Mouse (Mus musculus): ENCODE measurements around the gene Gm10912.
"Not testable (repeated sequence)": the region's sequence is repeated elsewhere in the genome, so short reads cannot be mapped to it uniquely, and the experiment has no call there.

Gene Gm10912

DNA sequence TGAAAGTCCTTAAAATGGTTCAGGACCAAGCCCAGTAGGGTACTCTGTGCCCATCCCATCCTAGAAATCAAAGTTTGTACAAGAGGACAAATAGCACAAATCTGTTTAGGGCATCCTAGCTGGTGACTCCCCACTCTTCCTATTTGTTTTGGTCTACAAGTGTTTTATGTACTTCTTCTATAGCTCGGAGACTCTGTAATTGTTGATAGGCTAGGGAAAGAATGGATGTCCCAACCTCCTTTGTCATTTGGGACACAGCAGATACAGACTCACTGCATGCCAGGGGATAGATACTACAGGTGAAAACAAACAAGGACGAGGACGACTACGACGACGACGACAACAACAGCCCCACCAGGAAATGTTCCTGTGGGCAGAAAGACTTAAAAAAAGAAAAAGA lies 2.8 kb downstream of the Gm10912 start, which contains the start of gene Gm10799:
TSS of gene Gm10799 (minus strand) at position 101 of the 400 bp plus-strand sequence.
- not testable (repeated sequence) for DNase-seq (ENCODE audit: low read depth)

DNA sequence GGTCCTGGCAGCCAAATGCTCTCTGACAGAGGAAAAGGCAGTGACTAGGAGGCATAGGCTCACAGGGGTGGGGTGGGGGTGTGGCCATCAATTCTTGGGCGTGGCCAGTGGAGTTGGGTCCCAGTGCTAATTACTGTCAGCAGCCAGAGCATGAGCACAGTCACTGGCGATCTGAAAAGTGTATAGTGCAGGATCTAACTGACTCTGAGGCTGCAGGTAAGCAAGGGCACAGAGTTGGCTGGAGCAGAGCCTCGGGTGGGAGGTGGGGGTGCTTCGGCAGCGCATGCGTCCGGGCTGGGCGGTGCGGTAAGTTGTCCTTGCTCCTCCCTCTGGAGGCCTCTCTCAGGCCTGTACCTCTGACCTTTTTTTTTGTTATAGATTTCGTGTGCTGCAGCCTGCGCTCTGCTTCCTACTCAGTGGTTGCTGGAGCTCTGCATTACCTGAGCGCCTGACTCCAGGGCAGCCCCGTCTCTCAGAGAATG lies 4.1 kb downstream of the Gm10912 start, which contains the start of gene Cd59b:
TSS of gene Cd59b (plus strand) at position 146 of the 482 bp plus-strand sequence.
- DNase-seq (ENCODE audit: low read depth) = peak; percentile 53

DNA sequence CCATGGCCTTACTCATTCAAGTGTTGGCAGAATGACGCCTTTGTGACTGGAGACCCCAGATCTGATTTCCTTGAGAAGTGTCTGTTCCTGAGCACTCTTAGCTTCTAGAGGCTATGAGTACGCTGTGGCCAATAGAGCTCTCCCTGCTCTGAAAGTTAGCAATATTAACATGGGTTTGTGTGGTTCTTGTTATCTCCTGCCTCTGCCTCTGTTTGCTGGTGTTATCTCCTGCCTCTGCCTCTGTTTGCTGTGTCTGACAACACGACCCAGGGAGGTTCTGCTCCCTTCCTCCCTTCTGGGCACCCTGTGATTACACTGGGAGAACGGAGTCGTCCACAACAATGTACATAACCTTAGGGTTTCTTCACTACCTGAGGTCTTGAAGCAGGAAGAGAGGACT lies 12.7 kb downstream of the Gm10912 start:
- not testable (repeated sequence) for DNase-seq (ENCODE audit: low read depth)

DNA sequence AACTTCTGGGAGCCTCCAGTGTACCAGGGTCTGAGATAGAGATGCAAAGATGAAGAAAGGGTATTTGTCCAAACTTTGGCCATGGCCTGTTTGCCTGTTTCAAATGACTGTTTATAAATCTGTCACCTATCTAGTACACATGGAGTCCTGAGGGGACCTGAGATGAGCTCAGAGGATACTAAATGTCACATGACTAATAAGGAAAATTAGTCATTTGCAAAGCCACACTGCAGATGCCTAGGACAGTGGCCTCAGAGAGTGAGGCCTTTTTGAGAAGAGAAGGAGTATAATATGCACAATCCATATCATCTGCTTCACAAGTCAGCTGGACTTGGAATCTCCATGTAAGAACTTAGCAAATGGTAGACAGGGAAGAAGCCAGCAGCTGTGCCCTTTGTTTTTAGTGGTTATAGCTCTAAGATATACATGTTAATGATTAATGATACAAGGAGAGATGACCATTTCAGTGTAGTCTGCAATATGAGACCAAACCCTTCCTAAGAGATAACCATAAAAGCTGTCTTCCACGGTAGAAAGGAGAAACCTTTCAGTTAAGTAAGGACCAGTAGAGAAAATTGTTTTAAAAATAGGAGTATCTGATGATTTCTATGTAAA lies 15.9 kb downstream of the Gm10912 start:
- not testable (repeated sequence) for DNase-seq (ENCODE audit: low read depth)

DNA sequence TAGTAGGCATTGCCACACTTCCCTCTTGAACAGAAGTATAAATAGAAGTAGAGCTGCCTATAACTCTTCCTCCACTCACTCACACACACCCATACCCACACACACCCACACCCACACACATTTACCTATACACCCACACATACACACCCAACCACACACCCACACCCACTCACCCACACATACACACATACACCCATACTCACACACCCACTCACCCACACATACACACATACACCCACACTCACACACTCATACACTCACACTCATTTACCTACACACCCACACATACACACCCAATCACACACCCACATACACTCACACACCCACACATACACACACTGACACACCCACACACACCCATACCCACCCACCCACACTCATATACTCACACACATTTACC lies 16.8 kb downstream of the Gm10912 start:
- no peak for DNase-seq (ENCODE audit: low read depth)

DNA sequence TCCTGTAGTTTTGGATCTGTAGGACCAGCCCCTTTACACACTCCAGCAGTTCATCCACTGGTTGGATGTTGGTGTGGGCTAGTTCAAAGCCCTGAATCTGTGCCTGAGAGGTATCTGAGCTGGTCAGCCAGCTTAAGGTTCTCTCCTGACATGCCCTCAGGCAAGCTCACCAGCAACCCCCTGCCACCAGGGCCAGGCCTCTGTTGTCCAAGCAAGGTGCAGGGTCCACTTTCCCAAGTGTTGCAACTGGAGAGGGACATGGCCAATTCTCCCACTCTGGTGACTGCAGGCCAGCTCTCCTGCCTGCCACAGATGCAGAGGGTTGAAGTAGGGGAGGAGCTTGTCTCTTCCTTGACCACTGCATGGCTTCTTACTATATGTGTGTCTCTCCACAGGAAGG lies 18.4 kb downstream of the Gm10912 start:
- not testable (repeated sequence) for DNase-seq (ENCODE audit: low read depth)

DNA sequence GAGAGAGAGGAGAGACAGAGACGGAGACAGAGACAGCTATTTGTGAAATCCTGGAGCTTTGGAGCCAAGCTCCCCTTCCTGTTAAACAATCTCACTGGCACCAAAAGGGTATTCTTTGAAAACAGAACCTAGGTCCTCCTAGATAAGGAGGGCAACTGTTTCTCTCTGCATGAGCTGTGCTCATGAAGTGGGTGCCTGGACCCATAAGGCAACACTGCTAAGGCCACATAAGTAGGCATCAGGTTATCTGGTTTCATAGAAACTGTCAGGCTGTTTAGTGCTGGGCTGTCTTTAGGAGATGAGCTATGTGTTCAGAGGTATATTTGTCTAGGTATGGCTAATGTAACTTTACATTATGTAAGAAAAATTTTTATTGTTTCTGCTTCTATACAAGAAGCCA lies 21.9 kb downstream of the Gm10912 start:
- not testable (repeated sequence) for DNase-seq (ENCODE audit: low read depth)

DNA sequence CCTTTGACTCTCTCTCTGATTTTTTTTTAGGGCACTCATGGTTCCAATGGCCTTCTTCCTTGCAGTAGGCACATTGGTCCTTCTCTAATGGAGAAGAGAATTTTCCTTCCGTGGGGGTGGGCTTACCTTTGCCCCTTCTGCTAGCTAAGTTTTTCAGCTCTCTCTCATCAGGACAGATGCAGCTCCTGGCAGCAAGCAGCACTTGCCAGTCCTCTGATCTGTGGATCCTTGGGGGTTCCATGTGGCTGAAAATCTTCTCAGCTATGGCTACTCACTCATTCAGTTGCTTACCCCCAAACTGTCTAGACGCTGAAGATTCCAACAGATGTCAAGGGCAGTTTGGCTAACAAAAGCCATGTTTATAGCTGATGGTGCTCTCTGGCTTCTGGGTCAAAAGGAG lies 27.7 kb downstream of the Gm10912 start:
- DNase-seq (ENCODE audit: low read depth) = no peak

DNA sequence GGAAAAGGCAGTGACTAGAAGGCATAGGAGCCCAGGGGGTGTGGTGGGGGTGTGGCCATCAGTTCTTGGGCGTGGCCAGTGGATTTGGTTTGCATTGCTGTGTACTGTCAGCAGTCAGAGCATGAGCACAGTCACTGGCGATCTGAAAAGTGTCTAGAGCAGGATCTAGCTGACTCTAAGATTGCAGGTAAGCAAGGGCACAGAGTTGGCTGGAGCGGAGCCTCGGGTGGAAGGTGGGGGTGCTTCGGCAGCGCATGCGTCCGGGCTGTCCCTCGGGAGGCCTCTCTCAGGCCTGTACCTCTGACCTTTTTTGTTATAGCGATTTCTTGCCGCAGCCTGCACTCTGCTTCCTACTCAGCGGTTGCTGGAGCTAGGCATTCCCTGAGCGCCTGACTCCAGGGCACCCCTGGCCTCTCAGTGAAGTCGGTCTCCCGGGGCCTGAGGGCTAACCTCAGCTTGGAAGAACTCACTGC lies 30.2 kb downstream of the Gm10912 start, which contains the start of gene Cd59a:
TSS of gene Cd59a (plus strand) at position 61 of the 473 bp plus-strand sequence.
- peak; percentile 87 for DNase-seq (ENCODE audit: low read depth)

DNA sequence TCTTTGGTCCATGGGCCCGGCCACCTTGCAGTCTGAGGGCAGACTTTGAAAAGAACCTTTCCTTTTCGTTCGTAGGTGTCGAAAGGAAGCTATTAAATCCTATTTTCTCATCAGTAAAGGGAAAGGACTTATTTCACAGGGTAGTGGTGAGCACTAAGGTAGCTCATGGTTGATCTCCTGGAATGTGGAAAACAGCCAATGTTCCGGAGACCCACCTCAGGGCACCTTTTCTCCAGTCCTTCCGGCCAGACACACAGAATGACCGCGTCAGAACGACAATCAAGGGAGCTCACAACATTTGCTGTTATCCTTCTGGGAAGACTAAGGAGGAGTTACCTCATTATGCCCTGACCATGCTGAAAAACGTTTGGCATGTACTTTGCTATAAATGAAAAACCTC lies 30.6 kb downstream of the Gm10912 start:
- no peak for DNase-seq (ENCODE audit: low read depth)

DNA sequence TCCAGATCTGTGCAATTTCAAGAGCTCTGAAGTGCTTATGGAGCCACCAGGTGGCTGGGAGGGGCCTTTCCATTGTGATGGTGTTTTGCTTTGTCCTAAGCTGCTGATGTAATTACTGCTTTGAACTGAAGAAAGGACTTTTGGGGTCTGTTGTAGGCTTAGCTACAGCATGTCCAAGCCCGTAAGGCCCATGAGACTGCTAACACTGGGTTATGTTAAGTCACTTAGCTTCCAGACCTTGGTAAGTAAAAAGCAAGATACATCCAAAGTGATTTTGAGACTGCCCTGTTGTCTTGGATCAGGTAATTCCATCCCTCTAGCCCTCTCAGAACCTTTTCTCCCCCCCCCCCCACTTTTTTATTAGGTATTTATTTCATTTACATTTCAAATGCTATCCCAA lies 31.2 kb downstream of the Gm10912 start:
- DNase-seq (ENCODE audit: low read depth) = not testable (repeated sequence)

DNA sequence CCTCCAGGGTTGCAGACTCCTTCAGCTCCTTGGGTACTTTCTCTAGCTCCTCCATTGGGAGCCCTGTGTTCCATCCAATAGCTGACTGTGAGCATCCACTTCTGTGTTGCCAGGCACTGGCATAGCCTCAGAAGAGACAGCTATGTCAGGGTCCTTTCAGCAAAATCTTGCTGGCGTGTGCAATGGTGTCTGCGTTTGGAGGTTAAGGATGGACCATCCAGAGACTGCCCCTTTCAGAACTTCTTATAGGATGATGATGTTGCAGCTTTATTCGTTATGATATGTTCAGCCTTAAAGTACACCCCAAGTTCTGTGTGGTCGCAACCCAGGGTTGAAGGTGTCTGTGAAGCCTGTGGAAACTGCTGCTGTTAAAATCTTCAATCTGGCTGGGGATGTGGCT lies 31.8 kb downstream of the Gm10912 start:
- not testable (repeated sequence) for DNase-seq (ENCODE audit: low read depth)

DNA sequence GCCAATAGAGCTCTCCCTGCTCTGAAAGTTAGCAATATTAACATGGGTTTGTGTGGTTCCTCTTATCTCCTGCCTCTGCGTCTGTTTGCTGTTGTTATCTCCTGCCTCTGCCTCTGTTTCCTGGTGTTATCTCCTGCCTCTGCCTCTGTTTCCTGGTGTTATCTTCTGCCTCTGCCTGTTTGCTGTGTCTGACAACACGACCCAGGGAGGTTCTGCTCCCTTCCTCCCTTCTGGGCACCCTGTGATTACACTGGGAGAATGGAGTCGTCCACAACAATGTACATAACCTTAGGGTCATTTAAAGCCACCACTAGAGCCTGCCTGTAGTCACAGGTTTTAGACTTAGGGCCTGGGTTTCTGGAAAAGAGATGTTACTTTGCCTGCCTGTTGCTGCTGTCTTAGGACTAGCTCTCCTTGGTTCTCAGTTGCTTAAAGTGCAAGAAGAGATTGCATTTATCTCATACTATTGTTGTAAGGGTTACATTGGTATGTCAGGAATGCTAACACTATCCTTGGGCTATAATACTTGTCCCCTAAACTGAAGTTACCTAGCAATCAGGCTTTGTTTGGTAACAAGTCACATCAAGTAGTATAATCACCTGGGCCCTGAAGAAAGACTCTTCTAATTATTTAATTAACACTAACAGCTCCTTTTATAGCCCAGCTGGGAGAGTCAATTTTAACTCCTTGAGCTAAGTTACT lies 33.1 kb downstream of the Gm10912 start:
- DNase-seq (ENCODE audit: low read depth) = no peak

DNA sequence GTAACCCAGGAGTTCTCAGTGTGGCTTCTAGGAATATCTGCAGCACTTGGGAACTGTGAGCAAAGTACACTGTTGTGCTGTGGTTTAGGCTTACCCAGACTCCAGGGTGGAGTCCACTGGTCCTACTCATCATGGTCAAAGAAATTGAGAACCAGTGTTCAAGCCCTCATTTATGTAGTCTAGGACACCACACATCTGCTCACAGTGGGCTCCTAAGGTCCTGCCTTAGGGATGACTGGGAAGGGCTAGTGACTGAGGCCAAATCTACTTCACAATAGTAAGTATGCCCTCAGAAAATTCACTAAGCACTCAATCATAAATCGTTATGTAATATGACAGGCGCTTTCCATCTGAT lies 33.6 kb downstream of the Gm10912 start:
- DNase-seq (ENCODE audit: low read depth) = no peak

DNA sequence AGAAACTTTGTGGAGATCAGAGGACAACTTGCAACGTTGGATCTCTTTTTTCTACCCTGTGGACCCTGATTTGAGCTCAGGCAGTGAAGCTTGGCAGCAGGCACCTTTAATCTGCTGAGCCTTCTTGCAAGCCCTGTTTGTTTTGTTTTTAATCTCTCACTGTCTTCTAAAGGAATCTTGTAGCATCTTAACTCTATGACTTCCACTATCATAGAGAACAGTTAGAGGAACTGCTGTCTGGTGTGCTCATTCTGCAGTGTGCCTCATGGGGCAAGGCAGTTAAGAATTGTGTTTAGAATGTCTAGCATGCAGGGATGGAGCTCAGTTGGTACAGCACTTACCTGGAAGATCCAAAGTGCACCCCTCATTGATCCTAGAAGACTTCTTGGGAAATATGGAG lies 34.3 kb downstream of the Gm10912 start:
- DNase-seq (ENCODE audit: low read depth) = no peak

DNA sequence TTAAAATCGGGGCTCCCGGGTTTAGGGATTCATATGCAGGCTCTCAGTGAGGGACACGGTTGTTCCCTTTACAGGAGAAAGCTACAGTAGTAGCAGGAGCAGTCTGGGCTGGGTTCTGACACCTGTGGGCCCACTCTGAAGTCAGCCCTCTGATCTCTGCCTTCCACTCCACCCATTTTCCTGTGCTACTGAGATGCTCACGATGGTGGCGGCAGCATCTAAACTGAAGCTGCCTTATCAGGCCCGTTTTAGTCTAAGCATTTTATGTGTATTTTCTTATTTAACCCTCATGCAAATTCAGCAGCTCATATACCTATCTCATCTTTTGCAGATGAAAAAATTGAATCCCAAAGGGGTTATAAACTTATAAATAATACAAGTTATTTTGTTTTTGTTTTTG lies 39.2 kb downstream of the Gm10912 start:
- no peak for DNase-seq (ENCODE audit: low read depth)

DNA sequence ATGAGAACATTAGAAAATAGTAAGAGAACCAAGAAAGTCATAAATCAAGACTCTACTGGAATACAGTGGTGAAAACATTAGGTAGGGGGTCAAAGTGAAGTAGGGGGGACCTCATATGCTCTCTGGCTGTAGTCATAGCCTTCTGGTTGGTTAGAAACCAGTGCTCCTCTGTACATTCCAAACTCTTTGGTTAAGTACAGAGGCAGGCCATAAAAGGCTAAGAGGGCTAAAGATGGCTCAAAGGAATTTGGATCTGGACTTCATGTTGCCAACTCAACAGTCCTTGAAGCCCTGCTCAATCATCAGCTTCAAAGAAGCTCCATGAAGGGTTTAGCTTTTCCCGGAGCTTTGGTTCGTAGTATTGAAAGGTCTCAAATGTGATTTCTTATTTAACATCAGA lies 43.4 kb downstream of the Gm10912 start:
- not testable (repeated sequence) for DNase-seq (ENCODE audit: low read depth)

DNA sequence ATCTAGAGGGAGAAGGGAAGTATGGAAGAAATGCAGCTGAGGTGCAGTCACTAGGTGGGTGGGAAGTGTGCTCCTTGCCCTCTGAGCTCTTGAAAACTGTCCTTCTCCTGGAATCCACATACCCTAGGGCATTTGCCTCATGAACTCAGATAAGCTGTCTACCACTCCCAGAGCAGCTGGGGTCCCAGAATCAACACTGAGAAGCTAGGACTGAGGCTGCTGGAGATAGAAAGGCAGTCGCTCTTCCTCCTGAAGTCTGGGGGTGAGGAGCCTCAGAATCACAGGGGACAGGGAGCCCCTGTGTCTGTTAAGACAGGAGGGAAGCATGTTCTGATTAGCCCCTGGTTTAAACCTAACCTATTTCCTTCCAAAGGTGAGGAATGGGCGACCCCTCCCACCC lies 43.9 kb downstream of the Gm10912 start:
- DNase-seq (ENCODE audit: low read depth) = no peak

DNA sequence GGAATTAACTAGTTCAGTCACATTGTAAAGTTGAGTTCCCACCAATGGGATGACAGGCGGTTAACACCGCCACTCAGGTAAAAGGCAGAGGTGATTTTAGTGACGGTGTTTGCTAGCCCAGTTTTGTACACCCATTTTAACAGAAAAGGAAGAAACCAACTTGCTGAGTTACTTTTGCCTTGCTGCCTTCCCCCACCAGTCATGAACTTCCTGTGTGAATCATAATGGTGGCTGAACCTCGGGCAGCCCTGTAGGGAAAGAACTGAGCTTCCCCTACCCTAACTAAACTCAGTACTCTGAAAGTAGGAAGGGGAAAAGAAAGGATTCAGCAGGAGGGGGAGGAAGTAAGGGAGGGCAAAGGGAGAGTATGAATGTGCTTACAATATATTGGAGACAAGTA lies 44.4 kb downstream of the Gm10912 start:
- no peak for DNase-seq (ENCODE audit: low read depth)

DNA sequence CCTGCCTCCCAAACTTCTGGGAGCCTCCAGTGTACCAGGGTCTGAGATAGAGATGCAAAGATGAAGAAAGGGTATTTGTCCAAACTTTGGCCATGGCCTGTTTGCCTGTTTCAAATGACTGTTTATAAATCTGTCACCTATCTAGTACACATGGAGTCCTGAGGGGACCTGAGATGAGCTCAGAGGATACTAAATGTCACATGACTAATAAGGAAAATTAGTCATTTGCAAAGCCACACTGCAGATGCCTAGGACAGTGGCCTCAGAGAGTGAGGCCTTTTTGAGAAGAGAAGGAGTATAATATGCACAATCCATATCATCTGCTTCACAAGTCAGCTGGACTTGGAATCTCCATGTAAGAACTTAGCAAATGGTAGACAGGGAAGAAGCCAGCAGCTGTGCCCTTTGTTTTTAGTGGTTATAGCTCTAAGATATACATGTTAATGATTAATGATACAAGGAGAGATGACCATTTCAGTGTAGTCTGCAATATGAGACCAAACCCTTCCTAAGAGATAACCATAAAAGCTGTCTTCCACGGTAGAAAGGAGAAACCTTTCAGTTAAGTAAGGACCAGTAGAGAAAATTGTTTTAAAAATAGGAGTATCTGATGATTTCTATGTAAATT lies 45.7 kb downstream of the Gm10912 start:
- not testable (repeated sequence) for DNase-seq (ENCODE audit: low read depth)

DNA sequence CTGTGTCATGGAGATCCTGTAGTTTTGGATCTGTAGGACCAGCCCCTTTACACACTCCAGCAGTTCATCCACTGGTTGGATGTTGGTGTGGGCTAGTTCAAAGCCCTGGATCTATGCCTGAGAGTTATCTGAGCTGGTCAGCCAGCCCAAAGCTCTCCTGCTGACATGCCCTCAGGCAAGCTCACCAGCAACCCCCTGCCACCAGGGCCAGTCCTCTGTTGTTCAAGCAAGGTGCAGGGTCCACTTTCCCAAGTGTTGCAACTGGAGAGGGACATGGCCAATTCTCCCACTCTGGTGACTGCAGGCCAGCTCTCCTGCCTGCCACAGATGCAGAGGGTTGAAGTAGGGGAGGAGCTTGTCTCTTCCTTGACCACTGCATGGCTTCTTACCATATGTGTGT lies 47.9 kb downstream of the Gm10912 start:
- DNase-seq (ENCODE audit: low read depth) = not testable (repeated sequence)

DNA sequence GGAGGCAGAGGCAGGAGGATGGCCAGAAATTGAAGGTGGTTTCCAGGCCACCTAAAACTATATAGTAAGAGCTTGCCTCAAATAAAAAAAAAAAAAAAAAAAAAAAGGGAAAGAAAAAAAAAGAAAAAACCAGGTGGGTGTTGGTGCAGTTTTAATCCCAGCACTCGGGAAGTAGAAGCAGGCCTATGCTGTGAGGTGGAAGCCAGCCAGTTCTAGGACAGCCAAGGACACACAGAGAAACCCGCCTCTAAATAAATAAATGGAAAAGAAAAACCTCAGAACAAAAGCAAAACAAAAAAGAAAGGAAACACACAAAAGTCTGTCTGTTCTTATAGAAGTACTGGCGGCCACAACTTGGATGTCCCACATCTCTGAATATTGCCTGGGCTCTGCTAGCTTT lies 49.3 kb downstream of the Gm10912 start:
- DNase-seq (ENCODE audit: low read depth) = no peak

Measured in NIH3T3 (cell line).